Mouse (Mus musculus) lung, adult 2 months (tissue): ENCODE results near the gene B3gnt2.

Source experiments
- CTCF ChIP-seq: fragments of 200-500 bp; IDR thresholded peaks from 2 replicates; pipeline ENCODE4 v1.5.1; 2011; ENCODE audit warnings: mild to moderate bottlenecking, low read length, control low read depth; ENCODE audit not compliant: insufficient read depth
- POLR2A ChIP-seq: fragments of 200-500 bp; IDR thresholded peaks from 2 replicates; pipeline ENCODE4 v1.6.1; 2011; ENCODE audit warnings: low read depth, mild to moderate bottlenecking, control low read depth, low read length, borderline replicate concordance; ENCODE audit errors: extremely low read depth

DNA sequence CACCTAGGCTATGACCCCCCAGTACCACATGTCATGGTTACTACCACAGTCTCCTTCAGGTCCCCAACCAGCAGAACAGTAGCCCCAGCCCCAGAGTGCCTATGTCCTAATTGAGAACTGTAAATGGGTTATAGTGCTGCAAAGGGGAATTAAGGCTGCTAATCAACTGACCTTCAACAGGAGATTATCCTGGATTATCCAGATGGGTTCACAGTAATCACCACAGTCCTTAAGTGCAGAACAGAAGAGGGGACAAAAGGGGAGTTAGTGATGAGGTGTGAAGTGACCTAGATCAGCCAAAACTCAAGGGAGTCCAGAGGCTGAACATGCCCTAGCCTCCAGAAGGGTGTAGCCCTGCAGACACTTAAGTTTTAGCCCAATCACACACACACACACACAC, 115.4 kb downstream of the B3gnt2 start:
- TF ChIP-seq POLR2A (no peak), CTCF (no peak)
